ENCODE assay signal across 26 mouse cellular contexts in genomic region chr6:149063382-149063781, GRCm38 (mm10).
"Had no signal": no experiment of that assay in that cellular context is flagged by ENCODE, and none has a peak within 500 bp of the region (broad histone marks: within the 10 kb centered on the region; RNA-seq: fewer than 3 reads in every experiment).

No protein-coding gene starts in this region.

- H3K27me3 ChIP-seq: heart, embryonic 12.5 days; hindbrain, embryonic 13.5 days; hindbrain, embryonic 15.5 days; kidney, embryonic 15.5 days; limb, embryonic 13.5 days; limb, embryonic 15.5 days; liver, embryonic 12.5 days had no signal

- H3K9ac ChIP-seq: heart, embryonic 12.5 days; hindbrain, embryonic 13.5 days; hindbrain, embryonic 15.5 days; kidney, embryonic 15.5 days; limb, embryonic 13.5 days; limb, embryonic 15.5 days; liver, embryonic 12.5 days; liver, embryonic 14.5 days had no signal

- H3K4me1 ChIP-seq: heart, embryonic 12.5 days; hindbrain, embryonic 15.5 days; kidney, embryonic 15.5 days; limb, embryonic 13.5 days; limb, embryonic 15.5 days; liver, embryonic 12.5 days had no signal

- H3K27ac ChIP-seq: heart, adult 2 months; heart, embryonic 10.5 days; hindbrain, embryonic 13.5 days; hindbrain, embryonic 15.5 days; hindbrain, postnatal 0 days; kidney, embryonic 15.5 days; kidney, postnatal 0 days; limb, embryonic 13.5 days; limb, embryonic 15.5 days; liver, embryonic 12.5 days; liver, embryonic 14.5 days had no signal

- H3K4me2 ChIP-seq: heart, embryonic 12.5 days; hindbrain, embryonic 13.5 days; hindbrain, embryonic 15.5 days; kidney, embryonic 15.5 days; limb, embryonic 13.5 days; limb, embryonic 15.5 days; liver, embryonic 12.5 days had no signal

- ATAC-seq: hindbrain, postnatal 0 days; intestine, embryonic 16.5 days; liver, embryonic 12.5 days had no signal

- H3K9me3 ChIP-seq: heart, embryonic 10.5 days; heart, embryonic 12.5 days; hindbrain, embryonic 13.5 days; hindbrain, embryonic 15.5 days; kidney, embryonic 15.5 days; limb, embryonic 13.5 days; limb, embryonic 15.5 days; liver, embryonic 12.5 days had no signal

- H3K4me3 ChIP-seq: heart, adult 2 months; heart, embryonic 10.5 days; heart, embryonic 12.5 days; hindbrain, embryonic 13.5 days; hindbrain, embryonic 15.5 days; kidney, embryonic 15.5 days; limb, embryonic 13.5 days; limb, embryonic 15.5 days; liver, embryonic 12.5 days had no signal

- H3K36me3 ChIP-seq: hindbrain, embryonic 15.5 days had no signal

- DNase-seq: gastrocnemius, postnatal 14 days; gastrocnemius, postnatal 36 days; heart, adult 11 months; heart, adult 2 months; heart, postnatal 14 days; heart, postnatal 36 days; kidney, adult 11 months; kidney, adult 2 months; kidney, adult 9 months; kidney, postnatal 14 days; kidney, postnatal 36 days; layer of hippocampus, adult 9-11 months; layer of hippocampus, postnatal 36 days; left cerebral cortex, postnatal 4 days had no signal
